Mouse (Mus musculus): ENCODE measurements around the gene Amn. TPM values are rescaled to one million over a fixed set of nuclear protein-coding genes. Genes with fewer than 3 reads are reported as not detected.

Amn gene
- polyA plus RNA-seq, 1 experiment: not detected

DNA sequence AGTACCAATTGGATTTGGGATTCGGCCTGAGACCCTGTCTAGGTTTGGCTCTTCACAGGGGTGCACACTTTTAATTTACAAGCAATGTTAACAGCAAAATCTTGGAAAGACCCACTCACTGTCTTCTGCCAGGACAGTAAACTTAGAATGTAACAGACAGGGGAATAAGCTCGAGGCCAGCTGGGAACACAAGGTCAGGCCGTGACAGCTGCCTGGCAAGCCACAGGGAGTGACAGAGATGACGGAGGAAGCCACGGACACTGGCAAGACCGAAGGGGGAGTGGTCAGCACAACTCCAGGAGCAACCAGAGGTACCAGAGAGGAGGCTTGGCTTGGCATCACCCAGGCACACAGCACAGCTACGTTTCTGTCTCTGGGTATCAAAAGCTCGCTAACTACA is 35.9 kb downstream of the Amn start:
- Histone ChIP-seq H3K4me1 (ENCODE audit: control insufficient read depth, insufficient read depth, low read length) (no peaks in the 10 kb centered on the region), H3K4me3 (ENCODE audit: insufficient read depth, low read depth, low read length) (no peak overlapping the region), H3K27ac (ENCODE audit: insufficient read depth, low read depth, low read length) (no peak overlapping the region)
- 73% methylated on average over 8 of the region's 8 CpGs for WGBS
- TF ChIP-seq POLR2A (IDR thresholded peaks at IDR 0.05; ENCODE audit: insufficient read depth, low read depth, low read length) (no peak), CTCF (IDR thresholded peaks at IDR 0.05; ENCODE audit: insufficient read depth, low read depth, low read length) (no peak)

DNA sequence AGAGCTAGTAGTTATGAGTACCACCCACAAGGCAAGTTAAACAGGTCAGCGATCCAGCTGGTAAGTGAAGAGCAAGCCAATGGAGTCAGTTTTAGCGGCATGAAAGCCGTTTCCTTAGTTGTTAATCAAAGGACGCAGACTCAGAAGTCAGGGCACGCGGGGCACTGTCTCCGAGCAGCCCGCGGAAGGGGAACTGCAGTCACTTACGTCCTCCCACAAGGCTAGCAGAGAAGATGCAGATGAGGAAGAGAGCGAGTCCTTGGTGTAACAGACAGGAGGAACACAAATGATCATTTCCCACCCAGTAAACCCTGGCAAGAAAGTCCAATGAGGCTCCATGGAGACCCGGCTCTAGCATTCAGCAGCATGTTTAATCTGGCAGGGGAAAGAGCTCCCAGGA is 38.4 kb downstream of the Amn start:
- no peak overlapping the region for H3K4me3 ChIP-seq (ENCODE audit: insufficient read depth, low read depth, low read length)
- 80% methylated on average over 12 of the region's 12 CpGs for WGBS

DNA sequence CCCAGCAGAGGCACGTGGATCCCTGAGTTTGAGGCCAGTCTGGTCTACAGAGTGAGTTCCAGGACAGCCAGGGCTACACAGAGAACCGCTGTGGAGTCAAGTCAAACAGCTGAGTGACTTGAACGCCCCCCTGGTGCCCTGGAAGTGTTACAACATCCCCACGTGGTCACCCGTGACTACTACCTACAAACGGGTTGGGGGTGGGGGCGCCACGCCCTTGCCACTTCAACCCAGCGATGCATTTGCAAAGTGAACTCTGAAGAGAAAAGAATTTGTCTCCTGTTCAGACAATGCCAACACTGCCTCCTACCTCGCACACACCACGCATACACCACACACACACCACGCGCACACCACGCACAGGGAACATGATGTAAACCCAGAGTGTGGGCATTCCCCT is 39.0 kb downstream of the Amn start:
- TF ChIP-seq CTCF (IDR thresholded peaks at IDR 0.05; ENCODE audit: insufficient read depth, low read depth, low read length) (no peak), POLR2A (IDR thresholded peaks at IDR 0.05; ENCODE audit: insufficient read depth, low read depth, low read length) (no peak)
- WGBS: 87% methylated on average over 14 of the region's 14 CpGs
- H3K4me3 ChIP-seq (ENCODE audit: insufficient read depth, low read depth, low read length): no peak overlapping the region
- no peak overlapping the region for H3K27ac ChIP-seq (ENCODE audit: insufficient read depth, low read depth, low read length)
- no peaks in the 10 kb centered on the region for H3K4me1 ChIP-seq (ENCODE audit: control insufficient read depth, insufficient read depth, low read length)

More for the DNA sequence above, 38.4 kb downstream of the Amn start:
- no peak overlapping the region for H3K27ac ChIP-seq (ENCODE audit: insufficient read depth, low read depth, low read length)
- TF ChIP-seq CTCF (IDR thresholded peaks at IDR 0.05; ENCODE audit: insufficient read depth, low read depth, low read length): no peak
- TF ChIP-seq POLR2A (IDR thresholded peaks at IDR 0.05; ENCODE audit: insufficient read depth, low read depth, low read length): no peak
- H3K4me1 ChIP-seq (ENCODE audit: control insufficient read depth, insufficient read depth, low read length): no peaks in the 10 kb centered on the region

DNA sequence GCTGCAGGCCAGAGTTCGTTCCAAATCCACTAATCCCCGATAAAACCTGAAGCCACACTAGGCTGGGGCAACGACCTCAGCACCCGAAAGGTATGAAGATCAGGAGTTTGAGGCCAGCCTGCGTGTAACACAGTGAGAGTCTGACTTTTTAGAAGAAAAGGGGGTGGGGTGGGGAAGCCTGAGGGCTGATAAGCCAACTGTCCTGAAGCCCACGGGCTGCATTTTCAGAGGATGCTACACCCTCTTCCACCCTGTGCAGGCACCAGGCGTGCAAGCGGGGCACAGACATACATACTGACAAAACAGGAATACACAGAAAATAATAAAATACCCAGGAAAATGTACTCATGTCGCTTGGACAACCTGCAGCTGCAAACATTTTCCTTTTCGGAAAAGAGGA is 40.9 kb downstream of the Amn start:
- no peaks in the 10 kb centered on the region for H3K4me1 ChIP-seq (ENCODE audit: control insufficient read depth, insufficient read depth, low read length)
- H3K27ac ChIP-seq (ENCODE audit: insufficient read depth, low read depth, low read length): no peak overlapping the region
- TF ChIP-seq CTCF (IDR thresholded peaks at IDR 0.05; ENCODE audit: insufficient read depth, low read depth, low read length) (no peak), POLR2A (IDR thresholded peaks at IDR 0.05; ENCODE audit: insufficient read depth, low read depth, low read length) (no peak)
- WGBS: 94% methylated on average over 10 of the region's 10 CpGs
- H3K4me3 ChIP-seq (ENCODE audit: insufficient read depth, low read depth, low read length): no peak overlapping the region

DNA sequence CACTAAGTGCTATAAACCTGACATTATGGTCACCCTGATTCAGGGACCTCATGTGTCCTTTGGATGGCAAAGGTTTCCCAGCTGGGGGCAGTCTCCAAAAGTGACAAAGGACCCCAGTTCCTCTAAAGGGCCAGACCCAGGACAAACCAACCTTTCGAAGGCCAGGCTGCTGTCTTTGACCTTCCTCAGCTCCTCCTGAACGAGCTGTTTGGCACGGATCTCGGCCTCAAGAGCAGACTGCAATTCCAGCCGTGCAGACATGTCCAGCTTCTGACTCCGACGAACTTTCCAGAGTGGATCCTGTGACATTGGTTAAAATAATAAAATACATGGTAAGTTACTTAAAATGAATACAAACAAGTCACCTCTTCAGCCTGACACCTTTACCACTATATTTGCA is 43.4 kb downstream of the Amn start:
- no peak overlapping the region for H3K27ac ChIP-seq (ENCODE audit: insufficient read depth, low read depth, low read length)
- 93% methylated on average over 7 of the region's 7 CpGs for WGBS
- H3K4me3 ChIP-seq (ENCODE audit: insufficient read depth, low read depth, low read length): no peak overlapping the region
- H3K4me1 ChIP-seq (ENCODE audit: control insufficient read depth, insufficient read depth, low read length): no peaks in the 10 kb centered on the region
- TF ChIP-seq CTCF (IDR thresholded peaks at IDR 0.05; ENCODE audit: insufficient read depth, low read depth, low read length): no peak
- TF ChIP-seq POLR2A (IDR thresholded peaks at IDR 0.05; ENCODE audit: insufficient read depth, low read depth, low read length): no peak

DNA sequence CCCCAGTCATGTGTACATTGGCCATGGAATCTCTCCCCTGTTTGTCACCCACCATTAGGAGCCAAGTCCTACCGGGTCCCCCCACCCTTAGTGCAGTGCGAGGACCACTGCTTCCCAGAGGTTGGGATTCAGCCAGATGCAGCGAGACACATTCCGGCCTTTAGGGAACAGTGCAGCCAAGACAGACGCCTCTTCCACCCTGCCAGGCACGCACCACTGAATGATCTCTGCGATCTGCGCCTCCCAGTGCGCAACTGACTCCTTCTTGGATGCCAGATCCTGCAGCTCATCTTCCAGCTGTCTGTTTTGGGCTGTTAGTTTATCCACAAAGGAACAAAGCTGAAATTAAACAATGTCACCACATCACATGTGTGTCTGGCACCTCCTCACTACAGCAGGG is 46.8 kb downstream of the Amn start:
- Histone ChIP-seq H3K27ac (ENCODE audit: insufficient read depth, low read depth, low read length) (no peak overlapping the region), H3K4me1 (ENCODE audit: control insufficient read depth, insufficient read depth, low read length) (peaks cover 2% of the 10 kb centered on the region; the same call in 1 of the 2 replicates), H3K4me3 (ENCODE audit: insufficient read depth, low read depth, low read length) (no peak overlapping the region)
- 78% methylated on average over 9 of the region's 9 CpGs for WGBS
- TF ChIP-seq POLR2A (IDR thresholded peaks at IDR 0.05; ENCODE audit: insufficient read depth, low read depth, low read length): no peak
- no peak for TF ChIP-seq CTCF (IDR thresholded peaks at IDR 0.05; ENCODE audit: insufficient read depth, low read depth, low read length)

DNA sequence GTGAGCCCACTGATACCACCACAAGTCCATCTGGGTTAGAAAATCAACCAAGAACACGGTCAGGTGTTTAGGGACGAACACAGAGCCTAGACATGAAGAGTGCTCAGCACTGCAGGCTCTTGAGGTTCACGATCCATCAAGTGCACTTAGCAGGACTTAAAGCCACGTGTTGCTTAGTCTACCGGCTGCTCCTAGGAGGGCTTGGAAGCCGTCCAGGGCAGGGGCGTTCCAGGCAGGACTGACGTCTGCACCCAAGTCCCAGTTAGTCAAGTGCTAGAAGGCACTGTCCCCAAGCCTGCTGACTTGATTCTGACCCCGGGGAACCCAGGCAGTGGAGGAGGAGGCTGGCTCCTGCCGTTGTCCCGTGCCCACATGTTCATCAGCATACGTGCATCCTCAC is 49.7 kb downstream of the Amn start:
- 69% methylated on average over 12 of the region's 12 CpGs for WGBS
- H3K4me3 ChIP-seq (ENCODE audit: insufficient read depth, low read depth, low read length): no peak overlapping the region
- H3K4me1 ChIP-seq (ENCODE audit: control insufficient read depth, insufficient read depth, low read length): peaks cover 2% of the 10 kb centered on the region; the same call in 1 of the 2 replicates
- no peak overlapping the region for H3K27ac ChIP-seq (ENCODE audit: insufficient read depth, low read depth, low read length)
- TF ChIP-seq CTCF (IDR thresholded peaks at IDR 0.05; ENCODE audit: insufficient read depth, low read depth, low read length) (no peak), POLR2A (IDR thresholded peaks at IDR 0.05; ENCODE audit: insufficient read depth, low read depth, low read length) (no peak)

DNA sequence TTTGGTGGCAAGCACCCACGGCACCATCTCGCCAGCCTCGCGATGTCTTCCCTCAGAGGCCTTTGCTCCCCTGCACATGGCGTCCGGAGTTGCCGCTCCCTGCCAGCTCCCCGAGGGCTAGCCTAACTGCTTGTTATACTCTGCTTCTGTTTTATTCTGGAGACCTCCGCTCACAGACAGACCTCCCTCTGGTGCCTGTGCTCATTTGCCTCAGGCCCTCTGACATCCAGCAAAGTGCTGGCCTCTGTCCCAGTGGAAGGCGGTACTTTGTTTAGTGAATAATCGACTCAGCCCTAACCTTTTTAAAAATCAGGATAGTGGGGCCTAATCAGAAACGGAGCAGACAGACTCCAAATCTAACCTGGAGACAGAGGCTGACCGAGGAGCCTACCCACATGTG is 50.9 kb downstream of the Amn start:
- H3K4me3 ChIP-seq (ENCODE audit: insufficient read depth, low read depth, low read length): no peak overlapping the region
- peaks cover 2% of the 10 kb centered on the region; the same call in 1 of the 2 replicates for H3K4me1 ChIP-seq (ENCODE audit: control insufficient read depth, insufficient read depth, low read length)
- H3K27ac ChIP-seq (ENCODE audit: insufficient read depth, low read depth, low read length): no peak overlapping the region
- TF ChIP-seq CTCF (IDR thresholded peaks at IDR 0.05; ENCODE audit: insufficient read depth, low read depth, low read length) (no peak), POLR2A (IDR thresholded peaks at IDR 0.05; ENCODE audit: insufficient read depth, low read depth, low read length) (no peak)
- WGBS: 48% methylated on average over 13 of the region's 13 CpGs

DNA sequence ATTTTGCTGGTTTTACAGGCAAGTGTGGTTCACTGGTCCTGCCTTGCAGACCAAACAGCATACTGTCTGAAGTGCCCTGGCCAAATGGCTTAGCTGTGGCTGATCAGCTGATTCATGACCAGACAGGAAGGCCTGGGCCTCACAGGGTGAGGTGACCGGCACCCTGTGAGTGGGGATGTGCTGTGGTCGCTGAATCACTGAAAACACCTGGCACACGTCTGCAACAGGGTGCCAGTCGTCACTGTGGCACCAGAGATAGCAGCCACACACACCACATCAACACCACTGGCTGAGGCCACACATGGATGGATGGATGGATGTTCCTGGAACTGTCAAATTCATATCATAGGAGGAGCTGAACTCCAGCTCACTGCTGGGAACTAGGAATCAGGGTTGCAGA is 52.5 kb downstream of the Amn start:
- Histone ChIP-seq H3K4me3 (ENCODE audit: insufficient read depth, low read depth, low read length) (no peak overlapping the region), H3K27ac (ENCODE audit: insufficient read depth, low read depth, low read length) (no peak overlapping the region), H3K4me1 (ENCODE audit: control insufficient read depth, insufficient read depth, low read length) (peaks cover 2% of the 10 kb centered on the region; the same call in 1 of the 2 replicates)
- WGBS: 94% methylated on average over 4 of the region's 4 CpGs
- no peak for TF ChIP-seq CTCF (IDR thresholded peaks at IDR 0.05; ENCODE audit: insufficient read depth, low read depth, low read length)
- TF ChIP-seq POLR2A (IDR thresholded peaks at IDR 0.05; ENCODE audit: insufficient read depth, low read depth, low read length): no peak

DNA sequence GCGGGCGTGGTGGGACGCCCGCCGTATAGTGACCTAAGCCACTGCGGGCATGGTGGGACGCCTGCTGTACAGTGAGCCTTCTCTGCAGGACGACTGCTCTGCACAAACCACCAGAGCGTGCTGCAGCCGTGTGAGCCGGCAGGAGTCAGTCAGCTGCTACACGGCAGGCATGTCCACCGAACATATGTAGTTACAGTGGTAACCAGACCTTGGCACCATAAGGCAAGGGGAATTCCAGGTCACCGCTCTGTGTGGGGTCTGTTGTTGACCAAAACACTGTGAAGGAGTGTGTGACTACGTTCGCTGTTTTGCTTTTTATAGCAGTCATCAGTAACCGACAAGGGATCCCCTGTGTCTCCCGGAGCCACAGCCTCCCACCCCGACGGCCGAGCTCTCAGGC is 53.6 kb downstream of the Amn start:
- no peak overlapping the region for H3K27ac ChIP-seq (ENCODE audit: insufficient read depth, low read depth, low read length)
- H3K4me1 ChIP-seq (ENCODE audit: control insufficient read depth, insufficient read depth, low read length): peaks cover 2% of the 10 kb centered on the region; the same call in 1 of the 2 replicates
- 93% methylated on average over 21 of the region's 21 CpGs for WGBS
- no peak for TF ChIP-seq POLR2A (IDR thresholded peaks at IDR 0.05; ENCODE audit: insufficient read depth, low read depth, low read length)
- no peak for TF ChIP-seq CTCF (IDR thresholded peaks at IDR 0.05; ENCODE audit: insufficient read depth, low read depth, low read length)
- H3K4me3 ChIP-seq (ENCODE audit: insufficient read depth, low read depth, low read length): no peak overlapping the region

Data from olfactory bulb, adult 2 months (tissue).